Mouse (Mus musculus) heart, postnatal 10 days (tissue): ENCODE results near the gene Pfkm. TPM values are rescaled to one million over a fixed set of nuclear protein-coding genes. Genes with fewer than 3 reads are reported as not detected.

ENCODE experiments used
- DNase-seq, 2 experiments: peaks; one replicate each; pipeline ENCODE4 v3.0.0; 2021
- intact Hi-C: fragments of 180-260 bp; cut with DNase I; formaldehyde crosslinking; loops from one replicate; pipeline ENCODE4 v1.15.1; 2025
- total RNA-seq, 2 experiments: library from RNA; stranded (reverse); gene quantifications; 2 replicates each; pipeline ENCODE4 v1.2.3; 2021

Gene Pfkm
- total RNA-seq, 2 experiments from 2014 or later = 571 to 624 TPM

- intact Hi-C loops = no loop called here
- no peak for DNase-seq
Measured at GRCm38 (mm10) chr15:98166963-98167644, 74.7 kb downstream of the Pfkm start, which contains the start of gene Ccdc184. Ccdc184 (plus strand) TSS chr15:98167158.

GRCm38 (mm10) chr15:98167645-98168621 lies 75.5 kb downstream of the Pfkm start:
- peak; percentile 79 to 84 for DNase-seq
- intact Hi-C loops = no loop called here

GRCm38 (mm10) chr15:98168622-98169004 lies 76.2 kb downstream of the Pfkm start:
- intact Hi-C loops = no loop called here
- no peak for DNase-seq

GRCm38 (mm10) chr15:98170365-98170764 lies 78.0 kb downstream of the Pfkm start:
- intact Hi-C loops = loop anchor here (5.0 kb wide), 1 partner anchor 78 kb away; the partner anchor contains the start of genes Pfkm and Senp1
- no peak for DNase-seq

- intact Hi-C loops = loop anchor here (5.0 kb wide), 1 partner anchor 79 kb away; the partner anchor contains the start of genes Pfkm and Senp1
- no peak for DNase-seq
Measured at GRCm38 (mm10) chr15:98170917-98171316, 78.5 kb downstream of the Pfkm start.

GRCm38 (mm10) chr15:98172113-98172512 lies 79.7 kb downstream of the Pfkm start:
- intact Hi-C loops = loop anchor here (5.0 kb wide), 1 partner anchor 80 kb away; the partner anchor contains the start of genes Pfkm and Senp1
- no peak for DNase-seq

GRCm38 (mm10) chr15:98173821-98174220 lies 81.4 kb downstream of the Pfkm start:
- intact Hi-C loops = loop anchor here (5.0 kb wide), 1 partner anchor 82 kb away; the partner anchor contains the start of genes Pfkm and Senp1
- peak; percentile 40 to 69 for DNase-seq

GRCm38 (mm10) chr15:98177320-98177719 lies 84.9 kb downstream of the Pfkm start:
- DNase-seq = no peak
- intact Hi-C loops = no loop called here

- DNase-seq = no peak
- intact Hi-C loops = loop anchor here (1.0 to 5.0 kb wide), 2 partner anchors 209 to 297 kb away; no protein-coding TSS in a partner anchor
Measured at GRCm38 (mm10) chr15:98180567-98181131, 88.3 kb downstream of the Pfkm start.

GRCm38 (mm10) chr15:98181132-98181711 lies 88.8 kb downstream of the Pfkm start:
- DNase-seq = peak; percentile 97 to 98
- intact Hi-C loops = loop anchor here (1.0 to 5.0 kb wide), 2 partner anchors 208 to 296 kb away; no protein-coding TSS in a partner anchor

Other genes with a start within 250 kb of the Pfkm start
- gene Hdac7, start 248.1 kb upstream of the Pfkm start, total RNA-seq = 10 to 100 TPM; 57.9 to 59.4 TPM
- 1 to 10 TPM; 1.6 to 2.3 TPM for gene Vdr, start 182.0 kb upstream of the Pfkm start, total RNA-seq
- gene Tmem106c, start 128.4 kb upstream of the Pfkm start, total RNA-seq = 10 to 100 TPM; 16.6 to 20.9 TPM
- under 1 TPM; 0.62 to 0.84 TPM for gene Col2a1, start 87.9 kb upstream of the Pfkm start, total RNA-seq
- 10 to 100 TPM; 16.7 to 18.5 TPM for gene Senp1, start 1.2 kb downstream of the Pfkm start, total RNA-seq
- gene Asb8, start 73.0 kb downstream of the Pfkm start, total RNA-seq = 100 to 1,000 TPM; 104 to 109 TPM
- under 1 TPM; 0.57 to 0.64 TPM for gene Ccdc184, start 74.6 kb downstream of the Pfkm start, total RNA-seq
- not detected for gene Olfr288, start 103.0 kb downstream of the Pfkm start, total RNA-seq
- not detected for gene Gm44579, start 128.4 kb downstream of the Pfkm start, total RNA-seq
- not detected for gene Olfr287, start 128.5 kb downstream of the Pfkm start, total RNA-seq
- not detected for gene Olfr286, start 141.9 kb downstream of the Pfkm start, total RNA-seq
- not detected for gene H1fnt, start 164.7 kb downstream of the Pfkm start, total RNA-seq
- gene Zfp641, start 203.6 kb downstream of the Pfkm start, total RNA-seq = 1 to 10 TPM; 5.4 to 6.5 TPM
- gene Olfr285, start 224.8 kb downstream of the Pfkm start, total RNA-seq = not detected
- gene Olfr284, start 248.4 kb downstream of the Pfkm start, total RNA-seq = not detected